10 mouse cellular contexts compared by ENCODE assay signal in genomic region chr11:117617368-117617908, GRCm38 (mm10). TPM values are rescaled to one million over a fixed set of nuclear protein-coding genes. Genes with fewer than 3 reads are reported as not detected.
A peak's percentile ranks its signal among the peaks of the same experiment; 100 is the strongest.
DNase-seq lines count a peak whose midpoint lies in the region; ATAC-seq lines count a peak whose summit lies in the region.
"Had no signal": no experiment of that assay in that cellular context is flagged by ENCODE, and none has a peak within 500 bp of the region (broad histone marks: within the 10 kb centered on the region; RNA-seq: fewer than 3 reads in every experiment).

No protein-coding gene starts in this region.

- WGBS in kidney, embryonic 14.5 days: 15% methylated on average over 16 of the region's 16 CpGs
- 26% methylated on average over 16 of the region's 16 CpGs for WGBS in forebrain, embryonic 12.5 days
- WGBS in intestine, embryonic 16.5 days: 14% methylated on average over 16 of the region's 16 CpGs
- 22% methylated on average over 16 of the region's 16 CpGs for WGBS in neural tube, embryonic 12.5 days

- H3K27ac ChIP-seq in kidney, embryonic 14.5 days (ENCODE audit: low read depth, low read length): peak overlapping the region; percentile 9; the same call in 1 of the 2 replicates
- peak overlapping the region; percentile 42; the same call in 1 of the 2 replicates for H3K27ac ChIP-seq in forebrain, embryonic 12.5 days
- H3K27ac ChIP-seq in intestine, embryonic 16.5 days (ENCODE audit: low read length): peak overlapping the region; percentile 2; the same call in 1 of the 2 replicates
- H3K27ac ChIP-seq in neural tube, embryonic 12.5 days: peak overlapping the region; percentile 43
- H3K27ac ChIP-seq: liver, embryonic 14.5 days had no signal

- H3K27me3 ChIP-seq in kidney, embryonic 14.5 days (ENCODE audit: control insufficient read depth, insufficient read depth, low read length): peaks cover 25% of the 10 kb centered on the region
- peaks cover 51% of the 10 kb centered on the region for H3K27me3 ChIP-seq in forebrain, embryonic 12.5 days
- peaks cover 7% of the 10 kb centered on the region for H3K27me3 ChIP-seq in intestine, embryonic 16.5 days (replicated peaks; ENCODE audit: control insufficient read depth, insufficient read depth, low read length)
- H3K27me3 ChIP-seq in neural tube, embryonic 12.5 days (replicated peaks): peaks cover 3% of the 10 kb centered on the region; the same call in 1 of the 2 replicates

- peak; percentile 48; the same call in 1 of the 2 replicates for ATAC-seq in kidney, embryonic 14.5 days (ENCODE audit: low FRiP score, low TSS enrichment)
- no peak for ATAC-seq in forebrain, embryonic 12.5 days (ENCODE audit: low FRiP score)
- no peak for ATAC-seq in intestine, embryonic 16.5 days
- no peak for ATAC-seq in neural tube, embryonic 12.5 days (ENCODE audit: low FRiP score, low read depth)
- no peak for ATAC-seq in monocyte, adult 5-6 weeks (replicated peaks; ENCODE audit: insufficient number of reproducible peaks, low FRiP score, low TSS enrichment, poor library complexity, severe bottlenecking)

- no peak overlapping the region for H3K9ac ChIP-seq in kidney, embryonic 14.5 days (ENCODE audit: low read depth, low read length)
- H3K9ac ChIP-seq in forebrain, embryonic 12.5 days: no peak overlapping the region; the same call in 1 of the 2 replicates
- H3K9ac ChIP-seq in intestine, embryonic 16.5 days (ENCODE audit: low read depth, low read length): no peak overlapping the region
- no peak overlapping the region for H3K9ac ChIP-seq in neural tube, embryonic 12.5 days
- H3K9ac ChIP-seq: liver, embryonic 14.5 days had no signal

- no peak overlapping the region for H3K4me3 ChIP-seq in kidney, embryonic 14.5 days (ENCODE audit: low read length)
- H3K4me3 ChIP-seq in forebrain, embryonic 12.5 days (replicated peaks): no peak overlapping the region
- H3K4me3 ChIP-seq in intestine, embryonic 16.5 days (ENCODE audit: low read length): 0 out of 2 replicates have a peak overlapping the region, but pooled peaks have one; percentile 10
- H3K4me3 ChIP-seq in neural tube, embryonic 12.5 days: no peak overlapping the region

- no peak for DNase-seq in kidney, postnatal 14 days
- DNase-seq in thymus, postnatal 0 days (ENCODE audit: low spot score): no peak
- DNase-seq in left cerebral cortex, adult 11 months (ENCODE audit: low spot score): no peak
- DNase-seq: gastrocnemius, postnatal 14 days had no signal

- H3K4me1 ChIP-seq in kidney, embryonic 14.5 days (ENCODE audit: control insufficient read depth, insufficient read depth, low read length): peaks cover 18% of the 10 kb centered on the region; the same call in 1 of the 2 replicates
- peaks cover 25% of the 10 kb centered on the region for H3K4me1 ChIP-seq in forebrain, embryonic 12.5 days
- H3K4me1 ChIP-seq in intestine, embryonic 16.5 days (ENCODE audit: control insufficient read depth, insufficient read depth, low read length): peaks cover 23% of the 10 kb centered on the region
- peaks cover 48% of the 10 kb centered on the region for H3K4me1 ChIP-seq in neural tube, embryonic 12.5 days

- peak overlapping the region; percentile 31; the same call in 1 of the 2 replicates for H3K4me2 ChIP-seq in kidney, embryonic 14.5 days (replicated peaks; ENCODE audit: low read depth, low read length)
- peak overlapping the region; percentile 26; the same call in 1 of the 2 replicates for H3K4me2 ChIP-seq in forebrain, embryonic 12.5 days
- H3K4me2 ChIP-seq in intestine, embryonic 16.5 days (ENCODE audit: low read depth, low read length): peak overlapping the region; percentile 8
- H3K4me2 ChIP-seq in neural tube, embryonic 12.5 days (replicated peaks): peak overlapping the region; percentile 42

- no peaks in the 10 kb centered on the region for H3K9me3 ChIP-seq in kidney, embryonic 14.5 days (ENCODE audit: control insufficient read depth, low read length)
- no peaks in the 10 kb centered on the region for H3K9me3 ChIP-seq in forebrain, embryonic 12.5 days
- H3K9me3 ChIP-seq in intestine, embryonic 16.5 days (ENCODE audit: control insufficient read depth, low read length): no peaks in the 10 kb centered on the region
- H3K9me3 ChIP-seq in neural tube, embryonic 12.5 days: no peaks in the 10 kb centered on the region

- H3K36me3 ChIP-seq in kidney, embryonic 14.5 days (ENCODE audit: control insufficient read depth, insufficient read depth, low read length): no peaks in the 10 kb centered on the region
- H3K36me3 ChIP-seq in forebrain, embryonic 12.5 days (replicated peaks): no peaks in the 10 kb centered on the region
- no peaks in the 10 kb centered on the region for H3K36me3 ChIP-seq in intestine, embryonic 16.5 days (ENCODE audit: control insufficient read depth, insufficient read depth, low read length)
- H3K36me3 ChIP-seq in neural tube, embryonic 12.5 days: no peaks in the 10 kb centered on the region

RNA-seq across cellular contexts. Expression of gene Tnrc6c, which starts 36.7 kb away (rescaled TPM):
- polyA plus RNA-seq in kidney, embryonic 14.5 days (2014; fragmentation: Nextera tagmentation; extraction: Ambion mirVana): 11.5 and 13.2 TPM in 2 replicates
- 23.7 and 25.0 TPM in 2 replicates for polyA plus RNA-seq in forebrain, embryonic 12.5 days (2016; fragmentation: Nextera tagmentation; extraction: Ambion mirVana)
- 6.6 and 6.8 TPM in 2 replicates for polyA plus RNA-seq in intestine, embryonic 16.5 days (2015; fragmentation: Nextera tagmentation; extraction: Ambion mirVana)
- 25.0 and 26.6 TPM in 2 replicates for polyA plus RNA-seq in neural tube, embryonic 12.5 days (2016; fragmentation: Nextera tagmentation; extraction: Ambion mirVana)
- polyA plus RNA-seq in thymus, postnatal 0 days (2015; fragmentation: Nextera tagmentation; extraction: Ambion mirVana): 13.2 and 18.7 TPM in 2 replicates
- total RNA-seq in monocyte, adult 5-6 weeks (2017): 20.2 to 43.0 TPM (median 22.1 TPM) in 3 replicates
